Mouse (Mus musculus) thymus, adult 2 months (tissue): Measurements from ENCODE around the gene Zfand3. TPM values are rescaled to one million over a fixed set of nuclear protein-coding genes. Genes with fewer than 3 reads are reported as not detected.

Source experiments
- DNase-seq: peaks from one replicate; pipeline ENCODE4 v3.0.0; 2021
- H3K27ac ChIP-seq: fragments of 200-500 bp; 2 replicates; pipeline ENCODE4 v1.5.1; 2012; ENCODE audit warnings: low read length, control low read depth; ENCODE audit not compliant: control insufficient read depth, insufficient read depth
- H3K27me3 ChIP-seq: fragments of 200-500 bp; 2 replicates; pipeline ENCODE4 v1.6.1; 2012; ENCODE audit warnings: mild to moderate bottlenecking, low read length, moderate library complexity, mixed read lengths; ENCODE audit not compliant: control insufficient read depth, insufficient read depth
- H3K36me3 ChIP-seq: fragments of 200-500 bp; 2 replicates; pipeline ENCODE4 v1.6.1; 2012; ENCODE audit warnings: mild to moderate bottlenecking, low read length, moderate library complexity; ENCODE audit not compliant: control insufficient read depth, insufficient read depth
- H3K4me1 ChIP-seq: fragments of 200-500 bp; replicated peaks from 2 replicates; pipeline ENCODE4 v1.6.1; 2012; ENCODE audit warnings: low read length; ENCODE audit not compliant: control insufficient read depth, insufficient read depth
- H3K4me3 ChIP-seq: fragments of 200-500 bp; 2 replicates; pipeline ENCODE4 v1.5.1; 2012; ENCODE audit warnings: mild to moderate bottlenecking, low read length, control low read depth, moderate library complexity; ENCODE audit not compliant: control insufficient read depth, insufficient read depth
- CTCF ChIP-seq: fragments of 200-500 bp; IDR thresholded peaks from 2 replicates; pipeline ENCODE4 v1.5.1; 2012; ENCODE audit warnings: mild to moderate bottlenecking, control low read depth, low read length, moderate library complexity, borderline replicate concordance; ENCODE audit not compliant: control insufficient read depth, poor library complexity, insufficient read depth; ENCODE audit errors: extremely low read depth
- POLR2A ChIP-seq: fragments of 200-500 bp; IDR thresholded peaks from 2 replicates; pipeline ENCODE4 v1.6.1; 2012; ENCODE audit warnings: mild to moderate bottlenecking, low read length, control low read depth, moderate library complexity; ENCODE audit not compliant: control insufficient read depth, poor library complexity, insufficient read depth; ENCODE audit errors: extremely low read depth
- WGBS: fragments of 180-500 bp; shearing (Covaris S2); methylation state at CpG from one replicate; pipeline ENCODE4 v1.1.7; 2018; 5-methylcytosine and 5-hydroxymethylcytosine counted together
- polyA plus RNA-seq: library from polyadenylated mRNA; depleted of rRNA; stranded (reverse); fragments of >200 nt; gene quantifications from 2 replicates; pipeline ENCODE4 v1.2.3, GENCODE M21; 2012

The Zfand3 gene
- polyA plus RNA-seq, 1 experiment: 75.6 TPM

GRCm38 (mm10) chr17:30008392-30008791 is 3.9 kb downstream of the Zfand3 start:
- DNase-seq: no peak
- no peaks in the 10 kb centered on the region for H3K36me3 ChIP-seq
- no peak overlapping the region for H3K27ac ChIP-seq
- TF ChIP-seq CTCF: no peak
- TF ChIP-seq POLR2A: no peak
- H3K27me3 ChIP-seq: no peaks in the 10 kb centered on the region
- H3K4me3 ChIP-seq: no peak overlapping the region
- H3K4me1 ChIP-seq: peaks cover 19% of the 10 kb centered on the region

- Histone ChIP-seq H3K27me3 (no peaks in the 10 kb centered on the region), H3K4me1 (no peaks in the 10 kb centered on the region; the same call in none of the 2 replicates), H3K27ac (no peak overlapping the region), H3K4me3 (no peak overlapping the region), H3K36me3 (no peaks in the 10 kb centered on the region)
- no peak for TF ChIP-seq POLR2A
- TF ChIP-seq CTCF: no peak
- DNase-seq: no peak
- 98% methylated on average over 4 of the region's 4 CpGs for WGBS
Measured at GRCm38 (mm10) chr17:30014660-30015059, 10.1 kb downstream of the Zfand3 start.

DNA sequence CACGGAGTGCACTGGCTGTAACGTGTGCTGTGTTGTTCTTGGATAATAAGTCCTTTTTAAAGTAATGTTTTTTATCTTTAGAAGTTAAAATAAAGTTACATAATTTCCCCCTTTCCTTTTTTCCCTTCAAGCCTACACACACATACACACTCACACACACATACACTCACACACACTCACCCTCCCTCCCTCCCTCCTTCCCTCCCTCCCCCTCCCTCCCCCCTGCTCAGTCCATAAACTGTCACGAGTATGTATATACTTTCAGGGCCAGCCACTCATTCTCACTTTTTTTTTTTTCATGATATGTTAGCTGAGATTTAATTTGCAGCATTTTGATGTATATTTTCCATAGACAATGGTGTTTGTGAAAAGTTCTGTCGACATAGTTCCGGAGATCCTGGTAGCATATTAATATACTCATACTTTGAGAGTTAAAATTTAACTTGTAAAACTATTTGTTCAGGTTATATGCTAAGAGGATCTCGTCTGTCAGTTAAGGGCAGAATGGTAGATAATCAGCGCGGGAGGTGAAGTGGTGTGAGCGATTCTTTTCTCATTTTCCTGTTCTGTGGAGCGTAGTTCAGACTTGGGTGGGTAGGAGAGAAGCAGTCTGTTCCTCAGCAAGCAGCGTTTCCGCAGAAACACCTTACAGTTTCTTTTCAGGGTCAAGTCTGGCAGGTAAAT is 14.5 kb downstream of the Zfand3 start:
- H3K36me3 ChIP-seq: no peaks in the 10 kb centered on the region
- no peak overlapping the region for H3K4me3 ChIP-seq
- no peaks in the 10 kb centered on the region; the same call in none of the 2 replicates for H3K4me1 ChIP-seq
- no peaks in the 10 kb centered on the region for H3K27me3 ChIP-seq
- TF ChIP-seq CTCF (no peak), POLR2A (no peak)
- no peak for DNase-seq
- WGBS: 91% methylated on average over 12 of the region's 12 CpGs
- H3K27ac ChIP-seq: no peak overlapping the region

DNA sequence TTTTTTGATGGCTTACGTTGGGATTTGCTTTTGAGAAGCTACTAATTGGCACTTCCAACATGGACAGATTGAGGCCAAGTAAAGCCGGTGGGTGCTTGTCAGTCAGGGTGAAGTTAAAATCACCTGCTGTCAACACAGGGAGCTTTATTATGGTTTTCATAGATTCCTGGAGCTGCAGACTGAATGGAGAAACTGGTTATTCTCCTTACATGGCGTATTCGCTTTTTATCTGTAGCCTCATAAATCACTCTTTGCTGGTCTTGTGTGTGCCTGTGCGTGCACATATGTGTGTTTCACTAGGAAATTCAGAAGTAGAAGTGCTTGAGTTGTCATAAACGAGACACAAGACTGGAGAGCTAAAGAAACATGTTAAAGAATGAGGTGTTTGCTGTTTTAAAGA is 15.4 kb downstream of the Zfand3 start:
- no peak for DNase-seq
- Histone ChIP-seq H3K27ac (no peak overlapping the region), H3K4me1 (no peaks in the 10 kb centered on the region; the same call in none of the 2 replicates), H3K4me3 (no peak overlapping the region), H3K36me3 (no peaks in the 10 kb centered on the region), H3K27me3 (no peaks in the 10 kb centered on the region)
- 95% methylated on average over 6 of the region's 6 CpGs for whole genome bisulfite sequencing
- no peak for TF ChIP-seq POLR2A
- TF ChIP-seq CTCF: no peak

DNA sequence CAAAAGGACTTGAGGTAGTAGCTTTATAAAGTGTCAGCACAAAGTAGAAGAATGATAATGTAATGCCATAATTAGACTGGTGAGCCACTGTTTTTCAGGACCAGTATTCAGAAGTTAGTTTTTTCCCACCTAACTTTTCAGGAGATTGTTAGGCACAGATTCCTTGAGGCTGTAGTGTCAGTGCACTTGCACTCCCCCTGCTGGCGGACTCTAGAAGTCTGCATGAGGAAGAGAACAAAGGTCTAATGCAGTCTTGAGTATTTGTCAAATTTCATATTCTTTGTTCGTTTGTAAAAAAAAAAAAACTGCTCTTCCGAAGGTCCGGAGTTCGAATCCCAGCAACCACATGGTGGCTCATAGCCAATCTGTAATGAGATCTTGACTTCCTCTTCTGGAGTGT is 20.1 kb downstream of the Zfand3 start:
- H3K4me3 ChIP-seq: no peak overlapping the region
- 56% methylated on average over 5 of the region's 5 CpGs for WGBS
- peak; percentile 69 for DNase-seq
- H3K4me1 ChIP-seq: peaks cover 7% of the 10 kb centered on the region
- TF ChIP-seq CTCF (no peak), POLR2A (no peak)
- no peak overlapping the region for H3K27ac ChIP-seq
- no peaks in the 10 kb centered on the region for H3K36me3 ChIP-seq
- H3K27me3 ChIP-seq: no peaks in the 10 kb centered on the region

GRCm38 (mm10) chr17:30026617-30027016 is 22.1 kb downstream of the Zfand3 start:
- WGBS: 60% methylated on average over 6 of the region's 6 CpGs
- Histone ChIP-seq H3K4me3 (no peak overlapping the region), H3K27me3 (no peaks in the 10 kb centered on the region), H3K27ac (no peak overlapping the region), H3K4me1 (peaks cover 7% of the 10 kb centered on the region), H3K36me3 (no peaks in the 10 kb centered on the region)
- no peak for DNase-seq
- TF ChIP-seq POLR2A (no peak), CTCF (no peak)
